Comparison of ENCODE assay signal across 8 mouse cellular contexts in genomic region chr17:28362653-28363292, GRCm38 (mm10). TPM values are rescaled to one million over a fixed set of nuclear protein-coding genes. Genes with fewer than 3 reads are reported as not detected.
DNase-seq lines count a peak whose midpoint lies in the region; ATAC-seq lines count a peak whose summit lies in the region.
"Had no signal": no experiment of that assay in that cellular context is flagged by ENCODE, and none has a peak within 500 bp of the region (broad histone marks: within the 10 kb centered on the region; RNA-seq: fewer than 3 reads in every experiment).

No protein-coding gene starts in this region.

- H3K4me3 ChIP-seq in hindbrain, embryonic 11.5 days (ENCODE audit: low read depth, low read length): peak overlapping the region; percentile 20
- H3K4me3 ChIP-seq in midbrain, embryonic 11.5 days (ENCODE audit: low read depth, low read length): peak overlapping the region; percentile 30

- ATAC-seq in hindbrain, embryonic 11.5 days (ENCODE audit: low FRiP score): no peak
- ATAC-seq in midbrain, embryonic 11.5 days (ENCODE audit: low FRiP score): peak; percentile 38; the same call in 1 of the 2 replicates

- H3K27me3 ChIP-seq in hindbrain, embryonic 11.5 days (ENCODE audit: control insufficient read depth, insufficient read depth, low read length): peaks cover 54% of the 10 kb centered on the region
- H3K27me3 ChIP-seq in midbrain, embryonic 11.5 days (ENCODE audit: control insufficient read depth, insufficient read depth, low read length): peaks cover 47% of the 10 kb centered on the region

- DNase-seq in ES-CJ7 (ENCODE audit: low read depth, low spot score) (peak; percentile 80), ZHBTc4 (ENCODE audit: low read depth, low spot score) (peak; percentile 76)
- DNase-seq in hindbrain, embryonic 11.5 days (ENCODE audit: low spot score): peak; percentile 51
- DNase-seq in midbrain, embryonic 11.5 days (ENCODE audit: low spot score, missing footprints): peak; percentile 96
- DNase-seq in thymus, postnatal 36 days: no peak
- DNase-seq in B cell, adult 2 months: no peak
- DNase-seq in Muller cell, postnatal 12 days (ENCODE audit: inconsistent ontology term): no peak
- DNase-seq: right cerebral cortex, postnatal 4 days had no signal

- H3K36me3 ChIP-seq in hindbrain, embryonic 11.5 days (ENCODE audit: control insufficient read depth, insufficient read depth, low read length): no peaks in the 10 kb centered on the region
- H3K36me3 ChIP-seq in midbrain, embryonic 11.5 days (ENCODE audit: control insufficient read depth, insufficient read depth, low read length): no peaks in the 10 kb centered on the region

- H3K4me1 ChIP-seq in hindbrain, embryonic 11.5 days (replicated peaks; ENCODE audit: control insufficient read depth, insufficient read depth, low read length): 0 out of 2 replicates have a peak, but pooled peaks cover 2% of the 10 kb centered on the region
- peaks cover 22% of the 10 kb centered on the region for H3K4me1 ChIP-seq in midbrain, embryonic 11.5 days (ENCODE audit: control insufficient read depth, insufficient read depth, low read length)

- peak overlapping the region; percentile 40 for H3K4me2 ChIP-seq in hindbrain, embryonic 11.5 days (replicated peaks; ENCODE audit: low read depth, low read length)
- H3K4me2 ChIP-seq in midbrain, embryonic 11.5 days: peak overlapping the region; percentile 64

- no peak overlapping the region for H3K27ac ChIP-seq in hindbrain, embryonic 11.5 days (ENCODE audit: low read depth, low read length)
- H3K27ac ChIP-seq in midbrain, embryonic 11.5 days (ENCODE audit: low read depth, low read length): no peak overlapping the region

- H3K9ac ChIP-seq in hindbrain, embryonic 11.5 days (ENCODE audit: low read depth, low read length): peak overlapping the region; percentile 23; the same call in 1 of the 2 replicates
- H3K9ac ChIP-seq in midbrain, embryonic 11.5 days (ENCODE audit: low read length): peak overlapping the region; percentile 54

- no peaks in the 10 kb centered on the region for H3K9me3 ChIP-seq in hindbrain, embryonic 11.5 days (ENCODE audit: control insufficient read depth, low read length)
- no peaks in the 10 kb centered on the region for H3K9me3 ChIP-seq in midbrain, embryonic 11.5 days (ENCODE audit: control insufficient read depth, low read length)

- WGBS in hindbrain, embryonic 11.5 days: under 1% methylated on average over 25 of the region's 25 CpGs
- WGBS in midbrain, embryonic 11.5 days: under 1% methylated on average over 25 of the region's 25 CpGs

RNA-seq across cellular contexts. Expression of gene Tulp1, which starts 2.2 kb away (rescaled TPM):
- 2.9 and 4.1 TPM in 2 replicates for polyA plus RNA-seq in hindbrain, embryonic 11.5 days (2014; fragmentation: Nextera tagmentation; extraction: Ambion mirVana)
- 4.6 and 4.9 TPM in 2 replicates for polyA plus RNA-seq in midbrain, embryonic 11.5 days (2014; fragmentation: Nextera tagmentation; extraction: Ambion mirVana)

RNA-seq across cellular contexts. Expression of gene Tead3, which starts 12.2 kb away (rescaled TPM):
- polyA plus RNA-seq in hindbrain, embryonic 11.5 days (2014; fragmentation: Nextera tagmentation; extraction: Ambion mirVana): 3.7 and 5.1 TPM in 2 replicates
- polyA plus RNA-seq in midbrain, embryonic 11.5 days (2014; fragmentation: Nextera tagmentation; extraction: Ambion mirVana): 3.5 and 3.7 TPM in 2 replicates

RNA-seq across cellular contexts. Expression of gene Rpl10a, which starts 34.5 kb away (rescaled TPM):
- polyA plus RNA-seq in hindbrain, embryonic 11.5 days (2014; fragmentation: Nextera tagmentation; extraction: Ambion mirVana): 445 and 475 TPM in 2 replicates
- 465 and 471 TPM in 2 replicates for polyA plus RNA-seq in midbrain, embryonic 11.5 days (2014; fragmentation: Nextera tagmentation; extraction: Ambion mirVana)

RNA-seq across cellular contexts. Expression of gene Fance, which starts 49.5 kb away (rescaled TPM):
- 18.7 and 22.5 TPM in 2 replicates for polyA plus RNA-seq in hindbrain, embryonic 11.5 days (2014; fragmentation: Nextera tagmentation; extraction: Ambion mirVana)
- polyA plus RNA-seq in midbrain, embryonic 11.5 days (2014; fragmentation: Nextera tagmentation; extraction: Ambion mirVana): 18.5 and 19.5 TPM in 2 replicates

Comparison
In these comparisons a context has a peak if more than half of its experiments do, and no peak if none do; other contexts are left out.
1. DNase-seq: peak in ES-CJ7 (single experiment), ZHBTc4 (single experiment), hindbrain, embryonic 11.5 days (single experiment) and midbrain, embryonic 11.5 days (single experiment); none in thymus, postnatal 36 days (0 of 2), B cell, adult 2 months (0 of 2) and Muller cell, postnatal 12 days (single experiment).